Mouse (Mus musculus): Measurements from ENCODE around the gene Plek2.

- TF ChIP-seq CTCF (IDR thresholded peaks at IDR 0.05; ENCODE audit: control insufficient read depth, insufficient read depth, insufficient read length) (no peak), MAX (IDR thresholded peaks at IDR 0.05) (peak; percentile 86), CEBPB (IDR thresholded peaks at IDR 0.05; ENCODE audit: low read depth) (no peak), USF1 (IDR thresholded peaks at IDR 0.05; ENCODE audit: low read depth) (peak; percentile 56), MYOD1 (IDR thresholded peaks at IDR 0.05; ENCODE audit: control insufficient read depth, insufficient read length, low read depth) (no peak), MYOG (IDR thresholded peaks at IDR 0.05; ENCODE audit: control insufficient read depth, extremely low read depth, insufficient read length) (no peak), FOSL1 (IDR thresholded peaks at IDR 0.05; ENCODE audit: insufficient read depth, low read length, poor library complexity, severe bottlenecking) (no peak)
Observed at GRCm38 (mm10) chr12:78911707-78912417, 5.1 kb upstream of the Plek2 start.

All from C2C12 (cell line).